Mouse (Mus musculus) heart, adult 2 months (tissue): ENCODE results near the gene Shmt2. TPM values are rescaled to one million over a fixed set of nuclear protein-coding genes. Genes with fewer than 3 reads are reported as not detected.

Experiments
- DNase-seq, 2 experiments: peaks; one replicate each; pipeline ENCODE4 v3.0.0; 2021
- H3K27ac ChIP-seq: fragments of 200-600 bp; 2 replicates; pipeline ENCODE4 v1.8.1; 2022
- H3K27me3 ChIP-seq: fragments of 200-500 bp; 2 replicates; pipeline ENCODE4 v1.6.1; 2012; ENCODE audit warnings: mild to moderate bottlenecking, low read length, inconsistent platforms, mixed read lengths; ENCODE audit not compliant: control insufficient read depth, insufficient read depth
- H3K36me3 ChIP-seq: fragments of 200-500 bp; 2 replicates; pipeline ENCODE4 v1.6.1; 2012; ENCODE audit warnings: low read length, inconsistent platforms; ENCODE audit not compliant: control insufficient read depth, insufficient read depth
- H3K4me1 ChIP-seq: fragments of 200-500 bp; 2 replicates; pipeline ENCODE4 v1.6.1; 2011; ENCODE audit warnings: low read length; ENCODE audit not compliant: control insufficient read depth, insufficient read depth
- H3K4me3 ChIP-seq: fragments of 200-600 bp; 2 replicates; pipeline ENCODE4 v1.8.1; 2022
- H3K79me2 ChIP-seq: fragments of 200-500 bp; replicated peaks from 2 replicates; pipeline ENCODE4 v1.6.1; 2012; ENCODE audit warnings: mild to moderate bottlenecking, inconsistent platforms, low read length, moderate library complexity, mixed read lengths; ENCODE audit not compliant: control insufficient read depth, insufficient read depth
- H3K9ac ChIP-seq: fragments of 200-500 bp; 2 replicates; pipeline ENCODE4 v1.6.1; 2012; ENCODE audit warnings: low read depth, mild to moderate bottlenecking, control low read depth, inconsistent platforms, low read length, mixed read lengths
- CTCF ChIP-seq: fragments of 200-600 bp; IDR thresholded peaks from 2 replicates; pipeline ENCODE4 v1.8.1; 2022; ENCODE audit warnings: antibody characterized with exemption, mild to moderate bottlenecking, moderate library complexity
- EP300 ChIP-seq: fragments of 200-500 bp; IDR thresholded peaks from 2 replicates; pipeline ENCODE4 v1.6.1; 2011; ENCODE audit warnings: low read depth, low read length, control low read depth; ENCODE audit not compliant: insufficient read depth
- POLR2A ChIP-seq: fragments of 200-500 bp; IDR thresholded peaks from 2 replicates; pipeline ENCODE4 v1.6.1; 2011; ENCODE audit warnings: mild to moderate bottlenecking, low read depth, low read length, control low read depth; ENCODE audit not compliant: insufficient read depth
- WGBS: fragments of 180-500 bp; shearing (Covaris S2); methylation state at CpG from one replicate; pipeline ENCODE4 v1.1.7; 2018; 5-methylcytosine and 5-hydroxymethylcytosine counted together
- intact Hi-C: fragments of 180-260 bp; cut with DNase I; formaldehyde crosslinking; loops from one replicate; pipeline ENCODE4 v1.15.1; 2025
- polyA plus RNA-seq: library from polyadenylated mRNA; depleted of rRNA; stranded (reverse); fragments of >200 nt; gene quantifications from 2 replicates; pipeline ENCODE4 v1.2.3, GENCODE M21; 2012
- total RNA-seq, 2 experiments: library from RNA; stranded (reverse); gene quantifications; 2 replicates each; pipeline ENCODE4 v1.2.3; 2021

Gene Shmt2
- total and polyA plus RNA-seq, 3 experiments = 42.6 to 67.0 (median 43.4) TPM

DNA sequence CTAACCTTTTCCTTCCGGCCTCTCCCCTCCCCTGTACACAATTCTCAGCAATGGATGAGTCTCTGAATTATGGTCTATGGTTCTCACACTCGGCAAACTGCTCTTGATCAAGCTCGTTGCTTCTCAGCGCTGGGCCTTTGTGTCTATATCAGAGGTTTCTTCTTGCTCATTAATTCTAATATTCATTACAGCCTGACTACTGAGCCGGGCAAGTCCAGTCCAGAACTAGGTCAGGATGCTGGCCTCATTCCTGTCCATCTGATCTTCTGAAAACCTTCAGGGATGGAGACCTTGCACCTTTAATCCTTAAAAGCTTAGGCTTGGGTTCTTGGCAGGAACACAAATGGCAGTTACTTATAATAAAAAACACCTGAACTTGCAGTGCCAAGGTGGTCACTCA, 22.7 kb downstream of the Shmt2 start:
- 79% methylated on average over 5 of the region's 5 CpGs for WGBS
- no peak overlapping the region for H3K4me3 ChIP-seq
- no peak for DNase-seq
- H3K4me1 ChIP-seq = no peaks in the 10 kb centered on the region
- no peaks in the 10 kb centered on the region for H3K27me3 ChIP-seq
- H3K79me2 ChIP-seq = no peaks in the 10 kb centered on the region
- no peaks in the 10 kb centered on the region for H3K36me3 ChIP-seq
- intact Hi-C loops = no loop called here
- H3K27ac ChIP-seq = no peak overlapping the region
- no peak overlapping the region for H3K9ac ChIP-seq
- TF ChIP-seq POLR2A (no peak), EP300 (no peak), CTCF (no peak)

DNA sequence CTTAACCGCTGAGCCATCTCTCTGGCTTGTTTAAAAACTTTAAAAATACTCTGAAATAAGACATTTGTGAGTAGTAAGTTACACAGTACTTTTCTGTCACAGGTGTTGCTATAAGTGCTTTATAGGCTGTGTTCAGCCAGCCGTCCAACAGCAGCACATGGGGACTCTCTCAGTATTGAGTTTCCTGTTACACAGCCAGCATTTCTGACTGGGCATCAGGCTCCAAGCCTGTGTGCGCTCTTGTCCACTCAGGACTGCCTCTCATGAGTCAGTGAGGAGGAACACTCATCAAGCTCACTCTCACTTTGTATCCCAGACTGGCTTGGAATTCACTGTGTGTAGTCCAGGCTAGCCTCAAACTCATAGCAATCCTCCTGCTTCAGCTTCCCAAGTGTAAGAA, 26.1 kb downstream of the Shmt2 start:
- no peak for TF ChIP-seq CTCF
- no peak for TF ChIP-seq POLR2A
- no peak for TF ChIP-seq EP300
- no peak overlapping the region for H3K27ac ChIP-seq
- no peak overlapping the region for H3K9ac ChIP-seq
- H3K79me2 ChIP-seq = no peaks in the 10 kb centered on the region
- H3K36me3 ChIP-seq = no peaks in the 10 kb centered on the region
- H3K4me3 ChIP-seq = no peak overlapping the region
- intact Hi-C loops = no loop called here
- no peaks in the 10 kb centered on the region for H3K4me1 ChIP-seq
- no peaks in the 10 kb centered on the region for H3K27me3 ChIP-seq
- WGBS = 95% methylated on average over 3 of the region's 3 CpGs
- no peak for DNase-seq

DNA sequence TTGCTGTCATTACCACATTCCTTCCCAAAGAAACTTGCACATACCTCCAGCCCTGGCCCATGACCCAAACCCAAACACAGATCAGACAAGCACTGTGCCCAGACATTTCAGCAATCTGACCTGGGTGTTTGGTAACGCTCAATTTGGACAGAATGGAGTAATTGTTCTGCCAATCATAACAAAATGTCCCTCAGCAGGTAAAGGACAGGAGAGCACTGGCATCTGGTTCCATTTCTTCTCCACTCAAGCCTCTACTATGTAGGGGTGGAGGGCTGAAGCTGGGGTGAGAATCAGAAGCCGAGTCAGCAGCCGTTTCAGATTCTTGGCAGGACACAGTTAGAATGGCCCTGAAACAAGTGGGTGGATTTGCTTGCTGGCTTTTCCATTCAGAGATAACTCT, 30.1 kb downstream of the Shmt2 start:
- H3K36me3 ChIP-seq = no peaks in the 10 kb centered on the region
- H3K4me1 ChIP-seq = no peaks in the 10 kb centered on the region
- no peak for DNase-seq
- H3K79me2 ChIP-seq = no peaks in the 10 kb centered on the region
- no peaks in the 10 kb centered on the region for H3K27me3 ChIP-seq
- no peak overlapping the region for H3K27ac ChIP-seq
- H3K4me3 ChIP-seq = no peak overlapping the region
- WGBS = 66% methylated on average over 3 of the region's 3 CpGs
- H3K9ac ChIP-seq = no peak overlapping the region
- intact Hi-C loops = no loop called here
- TF ChIP-seq EP300 = no peak
- no peak for TF ChIP-seq CTCF
- no peak for TF ChIP-seq POLR2A

DNA sequence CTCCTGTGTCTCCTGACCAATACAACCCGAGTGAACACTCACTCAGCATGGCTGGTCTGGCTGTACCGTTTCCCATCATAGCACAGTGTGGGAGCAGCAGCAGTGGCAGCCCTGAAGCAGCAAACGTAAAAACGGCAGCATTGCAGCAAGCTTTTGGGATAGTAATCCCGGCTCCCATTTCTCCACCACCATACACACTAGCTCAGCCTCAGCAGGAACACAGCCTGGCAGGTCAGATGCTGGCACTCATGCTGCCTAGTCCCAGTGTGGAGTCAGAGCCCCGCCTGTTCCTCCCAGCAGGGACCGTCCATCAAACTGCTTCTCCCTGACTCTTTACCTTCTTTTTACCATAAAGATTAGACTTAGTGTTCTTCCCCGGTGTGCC, 31.1 kb downstream of the Shmt2 start:
- H3K4me1 ChIP-seq = no peaks in the 10 kb centered on the region
- WGBS = 88% methylated on average over 8 of the region's 8 CpGs
- no peak for DNase-seq
- H3K27me3 ChIP-seq = no peaks in the 10 kb centered on the region
- H3K36me3 ChIP-seq = no peaks in the 10 kb centered on the region
- no peak for TF ChIP-seq EP300
- TF ChIP-seq POLR2A = no peak
- no peak for TF ChIP-seq CTCF
- no peaks in the 10 kb centered on the region for H3K79me2 ChIP-seq
- intact Hi-C loops = no loop called here
- H3K4me3 ChIP-seq = no peak overlapping the region
- H3K9ac ChIP-seq = no peak overlapping the region
- no peak overlapping the region for H3K27ac ChIP-seq

DNA sequence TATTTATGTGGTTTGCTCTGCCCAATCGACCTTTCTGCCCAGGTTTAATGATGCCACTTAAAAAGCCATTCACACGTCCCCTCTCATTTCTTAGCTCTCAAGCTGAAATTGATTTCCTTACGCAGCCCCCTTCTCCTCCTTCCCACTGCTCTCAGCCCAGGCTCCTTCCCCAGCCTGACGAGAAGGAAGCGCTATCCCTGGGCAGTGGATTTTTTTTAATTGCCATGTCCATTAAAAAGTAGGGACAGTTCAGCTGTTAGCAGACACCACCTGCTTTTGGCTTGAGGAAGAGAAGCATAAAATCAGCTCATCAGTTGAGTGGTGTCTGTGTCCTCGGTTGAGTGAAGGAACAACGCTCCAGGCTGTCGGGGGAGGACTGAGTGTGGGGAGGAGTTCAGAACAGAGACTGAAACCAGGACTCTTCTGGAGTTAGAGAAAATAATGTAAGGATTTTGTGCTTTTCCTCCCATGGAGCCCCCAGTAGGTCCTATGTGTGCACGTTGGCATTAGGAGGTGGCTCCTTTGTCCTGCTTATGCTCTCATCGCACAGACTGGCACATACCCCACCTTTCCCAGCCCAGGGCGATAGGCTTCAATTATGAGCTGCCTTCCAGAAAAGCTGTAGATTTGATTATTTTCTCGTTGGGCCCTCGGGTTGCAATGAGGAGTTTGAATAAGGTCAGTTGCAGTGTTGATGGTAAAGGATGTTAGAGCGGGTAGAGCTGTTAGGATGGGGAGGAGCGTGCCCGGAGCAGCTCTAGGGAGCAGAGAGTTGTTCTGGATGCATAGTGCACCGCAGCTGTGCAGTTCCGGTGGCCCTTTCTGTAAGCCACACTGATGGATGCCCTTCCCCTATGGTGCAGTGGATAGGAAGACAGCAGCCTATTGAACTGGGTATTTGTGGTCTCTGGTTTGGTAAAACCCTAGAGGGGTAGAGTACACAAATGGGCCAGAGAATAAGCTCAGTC, 31.8 kb downstream of the Shmt2 start:
- 93% methylated on average over 18 of the region's 18 CpGs for WGBS

DNA sequence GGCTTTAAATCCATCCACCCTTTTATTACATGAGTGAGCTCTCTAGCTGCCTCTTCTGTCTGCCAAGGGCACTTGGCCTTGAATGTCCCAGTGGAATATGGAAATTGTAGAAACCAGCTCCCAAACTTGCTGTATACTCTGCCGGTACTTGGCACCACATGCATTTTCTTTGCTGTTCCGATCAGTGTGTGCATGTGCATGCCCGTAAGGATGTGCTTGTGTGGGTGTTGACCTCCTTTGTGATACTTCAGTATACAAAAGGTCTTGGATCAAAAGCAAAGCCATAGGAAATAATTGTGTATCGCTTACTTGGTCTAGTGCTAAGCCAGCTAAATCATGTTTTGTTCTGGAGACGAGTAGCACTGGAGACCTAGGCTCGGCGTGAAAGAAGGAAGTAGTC, 33.4 kb downstream of the Shmt2 start:
- Histone ChIP-seq H3K4me1 (no peaks in the 10 kb centered on the region), H3K4me3 (no peak overlapping the region), H3K27me3 (no peaks in the 10 kb centered on the region), H3K27ac (no peak overlapping the region), H3K36me3 (no peaks in the 10 kb centered on the region), H3K9ac (no peak overlapping the region), H3K79me2 (no peaks in the 10 kb centered on the region)
- intact Hi-C loops = no loop called here
- 75% methylated on average over 7 of the region's 7 CpGs for WGBS
- TF ChIP-seq EP300 (no peak), POLR2A (no peak), CTCF (no peak)
- no peak for DNase-seq

More for the DNA sequence above, 31.8 kb downstream of the Shmt2 start:
- no peaks in the 10 kb centered on the region for H3K4me1 ChIP-seq
- H3K79me2 ChIP-seq = no peaks in the 10 kb centered on the region
- H3K4me3 ChIP-seq = no peak overlapping the region
- intact Hi-C loops = no loop called here
- H3K36me3 ChIP-seq = no peaks in the 10 kb centered on the region
- H3K27ac ChIP-seq = no peak overlapping the region
- no peak for DNase-seq
- no peak overlapping the region for H3K9ac ChIP-seq
- TF ChIP-seq CTCF = no peak
- no peak for TF ChIP-seq POLR2A
- no peak for TF ChIP-seq EP300
- H3K27me3 ChIP-seq = no peaks in the 10 kb centered on the region
